Comparison of ENCODE assay signal across 9 mouse cellular contexts in the genomic region with DNA sequence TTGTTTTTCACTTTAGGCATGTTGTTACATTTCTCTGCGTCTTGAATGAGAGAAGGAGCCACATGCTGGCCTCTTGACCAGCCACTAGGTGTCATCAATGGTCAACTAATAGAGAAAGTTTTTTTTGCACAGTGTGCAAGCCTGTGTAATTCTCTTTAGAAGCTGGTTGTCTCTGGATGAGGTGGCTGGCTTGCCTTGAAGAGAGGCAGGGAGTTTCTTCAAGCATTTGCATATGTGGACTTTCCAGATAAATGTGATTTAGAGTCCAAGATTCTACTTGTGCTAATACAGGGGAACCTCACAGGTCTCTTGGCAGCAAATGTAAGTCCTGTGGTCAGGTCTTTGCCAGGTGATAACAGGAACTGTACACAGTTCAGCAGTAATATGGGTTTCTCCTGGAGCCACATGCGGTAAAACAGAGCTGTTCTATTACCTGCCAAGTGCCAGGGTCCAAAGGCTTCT.
A peak's percentile ranks its signal among the peaks of the same experiment; 100 is the strongest.
DNase-seq lines count a peak whose midpoint lies in the region; ATAC-seq and TF ChIP-seq lines count a peak whose summit lies in the region.
"Had no signal": no experiment of that assay in that cellular context is flagged by ENCODE, and none has a peak within 500 bp of the region (broad histone marks: within the 10 kb centered on the region; RNA-seq: fewer than 3 reads in every experiment).

No protein-coding gene starts in this region.

- peak; percentile 77 for TF ChIP-seq CTCF in cortical plate, adult 2 months (IDR thresholded peaks at IDR 0.05; ENCODE audit: extremely low read depth, insufficient read depth, low read length)

- no peaks in the 10 kb centered on the region for H3K36me3 ChIP-seq in intestine, embryonic 15.5 days
- no peaks in the 10 kb centered on the region for H3K36me3 ChIP-seq in limb, embryonic 15.5 days
- H3K36me3 ChIP-seq in myocyte (ENCODE audit: control insufficient read depth, insufficient read depth) = no peaks in the 10 kb centered on the region
- H3K36me3 ChIP-seq: heart, embryonic 13.5 days had no signal

- H3K79me2 ChIP-seq in myocyte (ENCODE audit: control insufficient read depth, insufficient read depth) = no peaks in the 10 kb centered on the region

- peak; percentile 82 for ATAC-seq in intestine, embryonic 15.5 days
- ATAC-seq in limb, embryonic 15.5 days (ENCODE audit: insufficient number of reproducible peaks, low FRiP score, low TSS enrichment, low read depth) = peak; percentile 74; the same call in 1 of the 2 replicates

- H3K4me3 ChIP-seq in cortical plate, adult 2 months (ENCODE audit: insufficient read depth, low read length) = no peak overlapping the region
- no peak overlapping the region for H3K4me3 ChIP-seq in intestine, embryonic 15.5 days (replicated peaks)
- H3K4me3 ChIP-seq in limb, embryonic 15.5 days = no peak overlapping the region
- no peak overlapping the region for H3K4me3 ChIP-seq in myocyte
- H3K4me3 ChIP-seq: heart, embryonic 13.5 days had no signal

- 0 out of 2 replicates have a peak overlapping the region, but pooled peaks have one; percentile 1 for H3K4me2 ChIP-seq in intestine, embryonic 15.5 days (replicated peaks)
- no peak overlapping the region for H3K4me2 ChIP-seq in limb, embryonic 15.5 days
- peak overlapping the region; percentile 26 for H3K4me2 ChIP-seq in myocyte (ENCODE audit: low read depth)
- H3K4me2 ChIP-seq: heart, embryonic 13.5 days had no signal

- H3K9me3 ChIP-seq in intestine, embryonic 15.5 days = no peaks in the 10 kb centered on the region
- H3K9me3 ChIP-seq in limb, embryonic 15.5 days = no peaks in the 10 kb centered on the region
- H3K9me3 ChIP-seq: heart, embryonic 13.5 days had no signal

- DNase-seq in CD4-positive helper T cell, adult 2 months (ENCODE audit: low read depth, low spot score) = peak; percentile 55
- DNase-seq in NIH3T3 (ENCODE audit: low read depth) = peak; percentile 86
- DNase-seq in gonadal fat pad, adult 2 months (ENCODE audit: low read depth) = peak; percentile 20
- DNase-seq in urinary bladder, adult 2 months (ENCODE audit: low spot score) = no peak

- no peaks in the 10 kb centered on the region for H3K4me1 ChIP-seq in cortical plate, adult 2 months (ENCODE audit: control insufficient read depth, insufficient read depth, low read length)
- H3K4me1 ChIP-seq in intestine, embryonic 15.5 days (replicated peaks) = peaks cover 15% of the 10 kb centered on the region; the same call in 1 of the 2 replicates
- peaks cover 11% of the 10 kb centered on the region; the same call in 1 of the 2 replicates for H3K4me1 ChIP-seq in limb, embryonic 15.5 days

- H3ac ChIP-seq in myocyte (ENCODE audit: control insufficient read depth, insufficient read length) = no peak overlapping the region

- no peaks in the 10 kb centered on the region for H3K27me3 ChIP-seq in intestine, embryonic 15.5 days (replicated peaks)
- no peaks in the 10 kb centered on the region for H3K27me3 ChIP-seq in limb, embryonic 15.5 days
- H3K27me3 ChIP-seq in myocyte (ENCODE audit: control insufficient read depth, insufficient read depth, insufficient read length) = no peaks in the 10 kb centered on the region
- H3K27me3 ChIP-seq: heart, embryonic 13.5 days had no signal

- 29% methylated on average over 2 of the region's 2 CpGs for WGBS in intestine, embryonic 15.5 days
- 26% methylated on average over 2 of the region's 2 CpGs for WGBS in limb, embryonic 15.5 days

- no peak overlapping the region for H3K27ac ChIP-seq in cortical plate, adult 2 months (ENCODE audit: insufficient read depth, low read length)
- H3K27ac ChIP-seq in intestine, embryonic 15.5 days = 0 out of 2 replicates have a peak overlapping the region, but pooled peaks have one; percentile 24
- H3K27ac ChIP-seq in limb, embryonic 15.5 days = no peak overlapping the region
- H3K27ac ChIP-seq: heart, embryonic 13.5 days had no signal

- no peak overlapping the region for H3K9ac ChIP-seq in intestine, embryonic 15.5 days
- H3K9ac ChIP-seq in limb, embryonic 15.5 days = no peak overlapping the region
- H3K9ac ChIP-seq: heart, embryonic 13.5 days had no signal

- TF ChIP-seq POLR2A in cortical plate, adult 2 months (IDR thresholded peaks at IDR 0.05; ENCODE audit: extremely low read depth, insufficient read depth, low read length) = no peak
- TF ChIP-seq POLR2A in myocyte (IDR thresholded peaks at IDR 0.05; ENCODE audit: insufficient read length, low read depth) = no peak

TF ChIP-seq in myocyte, 11 proteins besides CTCF, POLR2A, EP300 and RAD21:
- TF ChIP-seq POLR2AphosphoS2 (IDR thresholded peaks at IDR 0.05; ENCODE audit: insufficient read length, low read depth) = no peak
- no peak for TF ChIP-seq USF1 (IDR thresholded peaks at IDR 0.05; ENCODE audit: low read depth)
- TF ChIP-seq MYOD1 (IDR thresholded peaks at IDR 0.05; ENCODE audit: control insufficient read depth in 1 of 3, insufficient read length in 2 of 3, low read depth in 2 of 3) = no peak
TF ChIP-seq in myocyte: peak in this region for 0.
